Mouse (Mus musculus): ENCODE results near the gene Gm21818.
"Not testable (repeated sequence)": the region's sequence is repeated elsewhere in the genome, so short reads cannot be mapped to it uniquely, and the experiment has no call there.

The Gm21818 gene

GRCm38 (mm10) chr13:120172133-120172532, at the start of gene Gm21818:
Gene Gm21818, plus strand, starts transcription at chr13:120172433.
- not testable (repeated sequence) for DNase-seq (ENCODE audit: low read depth, low spot score)

- DNase-seq (ENCODE audit: low read depth, low spot score), result not testable (repeated sequence)
These were observed 32.3 kb upstream of the Gm21818 start, which contains the start of gene Gm20767 for GRCm38 (mm10) chr13:120139946-120140345. Gene Gm20767, plus strand, starts transcription at chr13:120140246.

GRCm38 (mm10) chr13:120142348-120142747, 29.9 kb upstream of the Gm21818 start:
- not testable (repeated sequence) for DNase-seq (ENCODE audit: low read depth, low spot score)

GRCm38 (mm10) chr13:120149660-120150407, 22.4 kb upstream of the Gm21818 start:
- DNase-seq (ENCODE audit: low read depth, low spot score), result not testable (repeated sequence)

- DNase-seq (ENCODE audit: low read depth, low spot score), result not testable (repeated sequence)
These were observed 21.6 kb upstream of the Gm21818 start for GRCm38 (mm10) chr13:120150589-120150988.

GRCm38 (mm10) chr13:120168301-120168700, 3.9 kb upstream of the Gm21818 start:
- not testable (repeated sequence) for DNase-seq (ENCODE audit: low read depth, low spot score)

GRCm38 (mm10) chr13:120196189-120196821, 24.1 kb downstream of the Gm21818 start:
- not testable (repeated sequence) for DNase-seq (ENCODE audit: low read depth, low spot score)

GRCm38 (mm10) chr13:120215847-120216246, 43.6 kb downstream of the Gm21818 start, which contains the start of gene Gm21762:
Gene Gm21762, minus strand, starts transcription at chr13:120215947.
- not testable (repeated sequence) for DNase-seq (ENCODE audit: low read depth, low spot score)

GRCm38 (mm10) chr13:120220922-120221321, 48.7 kb downstream of the Gm21818 start:
- DNase-seq (ENCODE audit: low read depth, low spot score), result not testable (repeated sequence)

- not testable (repeated sequence) for DNase-seq (ENCODE audit: low read depth, low spot score)
These were observed 50.9 kb downstream of the Gm21818 start for GRCm38 (mm10) chr13:120223012-120223659.

All from retina, adult 2 months (tissue).